Comparison of ENCODE assay signal across 9 mouse cellular contexts in the genomic region with DNA sequence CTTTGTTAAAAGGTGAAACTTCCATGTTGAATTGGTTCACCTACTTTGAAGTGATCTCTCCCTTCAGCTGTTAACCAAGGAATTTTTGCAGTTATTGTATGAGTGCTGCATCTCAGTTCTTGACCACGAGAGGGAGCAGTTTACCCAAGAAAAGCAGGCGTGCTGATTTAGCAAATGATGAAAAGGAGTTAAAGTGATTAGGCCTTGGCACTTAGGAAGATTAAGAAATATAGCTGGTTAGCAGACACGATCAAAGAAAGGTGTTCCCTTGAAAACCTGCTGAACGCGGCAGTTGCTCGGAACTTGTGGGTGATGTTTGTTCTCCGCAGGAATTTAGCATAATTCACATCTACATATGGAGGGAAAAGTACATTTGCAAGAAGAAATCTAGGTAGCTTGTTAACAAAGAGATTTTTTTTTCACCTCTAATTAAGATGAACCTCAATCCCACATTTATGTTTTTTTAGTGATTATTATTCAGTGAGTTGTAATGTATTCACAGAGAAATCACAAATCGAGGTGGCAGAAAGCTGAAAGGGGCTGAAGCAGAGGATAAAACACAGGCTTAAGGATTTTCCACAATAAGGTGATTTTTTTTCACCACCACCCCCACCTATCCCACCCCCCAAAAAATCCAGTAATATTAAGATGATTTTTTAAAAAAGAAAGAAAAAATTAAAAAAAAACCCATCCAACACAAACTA.
DNase-seq lines count a peak whose midpoint lies in the region; ATAC-seq lines count a peak whose summit lies in the region.
"Had no signal": no experiment of that assay in that cellular context is flagged by ENCODE, and none has a peak within 500 bp of the region (broad histone marks: within the 10 kb centered on the region; RNA-seq: fewer than 3 reads in every experiment).

No protein-coding gene starts in this region.

- H3K36me3 ChIP-seq in hindbrain, embryonic 10.5 days = peaks cover 25% of the 10 kb centered on the region
- H3K36me3 ChIP-seq in hindbrain, embryonic 12.5 days = peaks cover 11% of the 10 kb centered on the region; the same call in 1 of the 2 replicates
- no peaks in the 10 kb centered on the region; the same call in 1 of the 2 replicates for H3K36me3 ChIP-seq in midbrain, embryonic 13.5 days

- WGBS in hindbrain, embryonic 10.5 days = 43% methylated on average over 8 of the region's 8 CpGs
- 36% methylated on average over 8 of the region's 8 CpGs for WGBS in hindbrain, embryonic 12.5 days
- WGBS in midbrain, embryonic 13.5 days = 18% methylated on average over 8 of the region's 8 CpGs

- H3K4me1 ChIP-seq in hindbrain, embryonic 10.5 days (replicated peaks) = 0 out of 2 replicates have a peak, but pooled peaks cover 11% of the 10 kb centered on the region
- H3K4me1 ChIP-seq in hindbrain, embryonic 12.5 days = peaks cover 3% of the 10 kb centered on the region; the same call in 1 of the 2 replicates
- peaks cover 8% of the 10 kb centered on the region for H3K4me1 ChIP-seq in midbrain, embryonic 13.5 days (replicated peaks)

- H3K9me3 ChIP-seq in hindbrain, embryonic 10.5 days = no peaks in the 10 kb centered on the region
- no peaks in the 10 kb centered on the region for H3K9me3 ChIP-seq in hindbrain, embryonic 12.5 days (replicated peaks)
- H3K9me3 ChIP-seq in midbrain, embryonic 13.5 days = no peaks in the 10 kb centered on the region
- H3K9me3 ChIP-seq: limb, embryonic 15.5 days had no signal

- H3K27me3 ChIP-seq in hindbrain, embryonic 10.5 days (ENCODE audit: insufficient read depth, poor library complexity, severe bottlenecking) = no peaks in the 10 kb centered on the region
- no peaks in the 10 kb centered on the region for H3K27me3 ChIP-seq in hindbrain, embryonic 12.5 days
- no peaks in the 10 kb centered on the region for H3K27me3 ChIP-seq in midbrain, embryonic 13.5 days
- H3K27me3 ChIP-seq: limb, embryonic 15.5 days had no signal

- ATAC-seq in hindbrain, embryonic 12.5 days (ENCODE audit: low FRiP score) = no peak
- ATAC-seq in common myeloid progenitor, adult 5-6 weeks (replicated peaks; ENCODE audit: low read depth, poor library complexity, severe bottlenecking) = peak; percentile 73
- ATAC-seq in granulocyte monocyte progenitor cell, adult 5-6 weeks (replicated peaks; ENCODE audit: poor library complexity, severe bottlenecking) = peak; percentile 48; the same call in 1 of the 2 replicates
- ATAC-seq in midbrain, embryonic 13.5 days = no peak

- no peak overlapping the region for H3K27ac ChIP-seq in hindbrain, embryonic 10.5 days
- H3K27ac ChIP-seq in hindbrain, embryonic 12.5 days = no peak overlapping the region
- no peak overlapping the region for H3K27ac ChIP-seq in midbrain, embryonic 13.5 days

- no peak overlapping the region for H3K9ac ChIP-seq in hindbrain, embryonic 12.5 days
- H3K9ac ChIP-seq in midbrain, embryonic 13.5 days (replicated peaks) = 0 out of 2 replicates have a peak overlapping the region, but pooled peaks have one; percentile 7
- H3K9ac ChIP-seq: limb, embryonic 15.5 days had no signal

- DNase-seq in hindbrain, embryonic 10.5 days (ENCODE audit: low spot score) = peak; percentile 62
- DNase-seq in MN1 (ENCODE audit: low spot score) = peak; percentile 11
- DNase-seq in layer of hippocampus, postnatal 25 days (ENCODE audit: extremely low spot score in 1 of 2, low spot score in 1 of 2) = peak; percentile 38 to 73
- DNase-seq in B cell, adult 2 months = no peak

- H3K4me2 ChIP-seq in hindbrain, embryonic 12.5 days (replicated peaks) = no peak overlapping the region
- H3K4me2 ChIP-seq in midbrain, embryonic 13.5 days (replicated peaks) = no peak overlapping the region
- H3K4me2 ChIP-seq: limb, embryonic 15.5 days had no signal

- H3K4me3 ChIP-seq in hindbrain, embryonic 10.5 days = no peak overlapping the region
- H3K4me3 ChIP-seq in hindbrain, embryonic 12.5 days = no peak overlapping the region
- H3K4me3 ChIP-seq in midbrain, embryonic 13.5 days (replicated peaks) = no peak overlapping the region
- H3K4me3 ChIP-seq: limb, embryonic 15.5 days had no signal

Comparison
In these comparisons a context has a peak if more than half of its experiments do, and no peak if none do; other contexts are left out.
1. DNase-seq: peak in hindbrain, embryonic 10.5 days (single experiment), MN1 (single experiment) and layer of hippocampus, postnatal 25 days (2 of 2); none in B cell, adult 2 months (0 of 2).
2. ATAC-seq: peak in common myeloid progenitor, adult 5-6 weeks (single experiment) and granulocyte monocyte progenitor cell, adult 5-6 weeks (single experiment); none in hindbrain, embryonic 12.5 days (single experiment) and midbrain, embryonic 13.5 days (single experiment).